Mouse (Mus musculus): ENCODE results near the gene Rftn2. TPM values are rescaled to one million over a fixed set of nuclear protein-coding genes. Genes with fewer than 3 reads are reported as not detected.

Gene Rftn2
- polyA plus RNA-seq, 1 experiment from 2014 or later: 23.1 TPM

- H3K36me3 ChIP-seq: 0 out of 2 replicates have a peak, but pooled peaks cover 3% of the 10 kb centered on the region
- no peaks in the 10 kb centered on the region for H3K9me3 ChIP-seq (replicated peaks)
- WGBS: 81% methylated on average over 8 of the region's 8 CpGs
- H3K4me3 ChIP-seq (replicated peaks): no peak overlapping the region
- no peaks in the 10 kb centered on the region for H3K27me3 ChIP-seq
- no peak overlapping the region for H3K9ac ChIP-seq
- ATAC-seq (ENCODE audit: insufficient number of reproducible peaks, low FRiP score, low TSS enrichment, low read depth): no peak
- H3K4me1 ChIP-seq: peaks cover 15% of the 10 kb centered on the region; the same call in 1 of the 2 replicates
- H3K27ac ChIP-seq (replicated peaks): no peak overlapping the region
- no peak overlapping the region for H3K4me2 ChIP-seq (replicated peaks)
These were observed 15.5 kb downstream of the Rftn2 start for GRCm38 (mm10) chr1:55211081-55211480.

GRCm38 (mm10) chr1:55210202-55210965 lies 16.2 kb downstream of the Rftn2 start:
- Histone ChIP-seq H3K4me2 (replicated peaks) (no peak overlapping the region), H3K36me3 (0 out of 2 replicates have a peak, but pooled peaks cover 3% of the 10 kb centered on the region), H3K4me1 (peaks cover 15% of the 10 kb centered on the region; the same call in 1 of the 2 replicates), H3K4me3 (replicated peaks) (no peak overlapping the region), H3K27ac (replicated peaks) (no peak overlapping the region; the same call in 1 of the 2 replicates), H3K27me3 (no peaks in the 10 kb centered on the region), H3K9me3 (replicated peaks) (no peaks in the 10 kb centered on the region), H3K9ac (no peak overlapping the region)
- 0 out of 2 replicates have a peak, but pooled peaks have one; percentile 43 for ATAC-seq (ENCODE audit: insufficient number of reproducible peaks, low FRiP score, low TSS enrichment, low read depth)
- WGBS: 28% methylated on average over 12 of the region's 12 CpGs

DNA sequence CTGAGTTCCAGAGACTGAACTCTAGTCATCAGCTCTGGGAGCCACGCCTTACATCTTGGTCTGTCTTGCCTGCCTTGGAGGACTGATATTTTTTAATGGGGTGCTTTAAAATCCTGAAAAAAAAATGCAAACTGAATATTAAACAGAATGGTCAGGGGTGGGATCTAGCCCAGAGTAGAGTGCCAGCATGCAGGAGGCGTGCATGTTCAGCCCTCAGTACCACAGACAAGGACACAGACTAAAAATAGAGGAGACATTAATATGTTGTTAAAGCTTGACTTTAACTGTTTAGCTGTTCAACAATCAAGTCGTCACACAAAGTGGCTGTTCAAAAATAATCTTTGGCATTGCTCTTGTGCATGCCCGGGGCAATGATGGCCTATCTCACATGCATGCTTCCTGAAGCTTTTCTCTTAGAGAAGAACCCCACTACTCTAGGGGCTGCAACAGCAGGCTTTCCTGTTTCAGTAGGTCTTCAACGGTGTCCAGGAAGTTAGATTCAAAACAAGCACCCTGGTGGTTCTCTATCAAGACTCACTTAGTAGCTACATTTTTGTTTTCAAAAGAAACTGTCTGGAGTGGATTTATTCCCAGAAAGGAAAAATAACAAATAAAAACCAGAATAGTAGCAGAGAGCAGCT lies 18.0 kb downstream of the Rftn2 start:
- Histone ChIP-seq H3K4me1 (peaks cover 17% of the 10 kb centered on the region; the same call in 1 of the 2 replicates), H3K27ac (replicated peaks) (no peak overlapping the region)
- ATAC-seq (ENCODE audit: insufficient number of reproducible peaks, low FRiP score, low TSS enrichment, low read depth): no peak

GRCm38 (mm10) chr1:55207561-55207960 lies 19.0 kb downstream of the Rftn2 start:
- no peak overlapping the region for H3K27ac ChIP-seq (replicated peaks)
- 92% methylated on average over 6 of the region's 6 CpGs for WGBS
- ATAC-seq (ENCODE audit: insufficient number of reproducible peaks, low FRiP score, low TSS enrichment, low read depth): no peak
- no peaks in the 10 kb centered on the region for H3K9me3 ChIP-seq (replicated peaks)
- peaks cover 18% of the 10 kb centered on the region; the same call in 1 of the 2 replicates for H3K4me1 ChIP-seq
- no peak overlapping the region for H3K4me3 ChIP-seq (replicated peaks)
- H3K27me3 ChIP-seq: no peaks in the 10 kb centered on the region
- H3K4me2 ChIP-seq (replicated peaks): no peak overlapping the region
- no peak overlapping the region for H3K9ac ChIP-seq
- H3K36me3 ChIP-seq: peaks cover 8% of the 10 kb centered on the region; the same call in 1 of the 2 replicates

More for the DNA sequence above, 18.0 kb downstream of the Rftn2 start:
- no peaks in the 10 kb centered on the region for H3K9me3 ChIP-seq (replicated peaks)
- peaks cover 5% of the 10 kb centered on the region; the same call in 1 of the 2 replicates for H3K36me3 ChIP-seq
- no peaks in the 10 kb centered on the region for H3K27me3 ChIP-seq
- no peak overlapping the region for H3K4me2 ChIP-seq (replicated peaks)
- no peak overlapping the region for H3K9ac ChIP-seq
- 68% methylated on average over 5 of the region's 5 CpGs for WGBS
- H3K4me3 ChIP-seq (replicated peaks): no peak overlapping the region

GRCm38 (mm10) chr1:55205808-55206327 lies 20.7 kb downstream of the Rftn2 start:
- H3K4me1 ChIP-seq: peaks cover 27% of the 10 kb centered on the region
- 67% methylated on average over 5 of the region's 5 CpGs for WGBS
- H3K4me3 ChIP-seq (replicated peaks): no peak overlapping the region
- no peak overlapping the region for H3K4me2 ChIP-seq (replicated peaks)
- 0 out of 2 replicates have a peak overlapping the region, but pooled peaks have one; percentile 39 for H3K27ac ChIP-seq (replicated peaks)
- no peak overlapping the region for H3K9ac ChIP-seq
- H3K27me3 ChIP-seq: no peaks in the 10 kb centered on the region
- no peak for ATAC-seq (ENCODE audit: insufficient number of reproducible peaks, low FRiP score, low TSS enrichment, low read depth)
- H3K36me3 ChIP-seq: peaks cover 6% of the 10 kb centered on the region
- H3K9me3 ChIP-seq (replicated peaks): no peaks in the 10 kb centered on the region

- peak; percentile 77 for ATAC-seq (ENCODE audit: insufficient number of reproducible peaks, low FRiP score, low TSS enrichment, low read depth)
- Histone ChIP-seq H3K4me2 (replicated peaks) (peak overlapping the region; percentile 17), H3K27ac (replicated peaks) (peak overlapping the region; percentile 82)
These were observed 24.5 kb downstream of the Rftn2 start for GRCm38 (mm10) chr1:55201850-55202752.

DNA sequence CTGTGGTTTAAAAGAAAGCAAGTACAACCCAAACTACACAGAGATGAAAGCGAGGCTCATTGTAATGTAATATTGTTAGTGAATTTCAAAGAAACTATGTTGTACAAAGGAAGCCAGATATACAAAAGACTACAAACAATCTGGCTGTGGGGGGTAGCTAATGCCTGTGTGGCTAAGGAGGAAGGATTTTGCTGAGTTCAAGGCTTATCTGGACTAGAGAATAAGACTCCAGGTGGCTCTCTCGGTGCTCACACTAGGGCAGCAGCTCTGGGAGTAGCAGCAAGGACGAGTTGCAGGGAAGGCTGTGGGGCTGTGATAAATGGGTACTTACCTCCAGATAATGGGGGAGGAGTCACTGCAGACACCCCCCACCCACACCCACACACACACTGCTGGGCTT lies 27.9 kb downstream of the Rftn2 start:
- peaks cover 29% of the 10 kb centered on the region for H3K4me1 ChIP-seq
- 35% methylated on average over 3 of the region's 3 CpGs for WGBS
- H3K27ac ChIP-seq (replicated peaks): no peak overlapping the region
- ATAC-seq (ENCODE audit: insufficient number of reproducible peaks, low FRiP score, low TSS enrichment, low read depth): no peak
- peaks cover 11% of the 10 kb centered on the region for H3K36me3 ChIP-seq
- H3K4me3 ChIP-seq (replicated peaks): no peak overlapping the region
- no peak overlapping the region for H3K9ac ChIP-seq
- no peaks in the 10 kb centered on the region for H3K27me3 ChIP-seq
- no peak overlapping the region for H3K4me2 ChIP-seq (replicated peaks)
- H3K9me3 ChIP-seq (replicated peaks): no peaks in the 10 kb centered on the region

More at GRCm38 (mm10) chr1:55201850-55202752, 24.5 kb downstream of the Rftn2 start:
- Histone ChIP-seq H3K9me3 (replicated peaks) (no peaks in the 10 kb centered on the region), H3K9ac (no peak overlapping the region; the same call in 1 of the 2 replicates), H3K36me3 (peaks cover 12% of the 10 kb centered on the region), H3K4me1 (peaks cover 21% of the 10 kb centered on the region), H3K4me3 (replicated peaks) (no peak overlapping the region), H3K27me3 (no peaks in the 10 kb centered on the region)
- 29% methylated on average over 18 of the region's 18 CpGs for WGBS

DNA sequence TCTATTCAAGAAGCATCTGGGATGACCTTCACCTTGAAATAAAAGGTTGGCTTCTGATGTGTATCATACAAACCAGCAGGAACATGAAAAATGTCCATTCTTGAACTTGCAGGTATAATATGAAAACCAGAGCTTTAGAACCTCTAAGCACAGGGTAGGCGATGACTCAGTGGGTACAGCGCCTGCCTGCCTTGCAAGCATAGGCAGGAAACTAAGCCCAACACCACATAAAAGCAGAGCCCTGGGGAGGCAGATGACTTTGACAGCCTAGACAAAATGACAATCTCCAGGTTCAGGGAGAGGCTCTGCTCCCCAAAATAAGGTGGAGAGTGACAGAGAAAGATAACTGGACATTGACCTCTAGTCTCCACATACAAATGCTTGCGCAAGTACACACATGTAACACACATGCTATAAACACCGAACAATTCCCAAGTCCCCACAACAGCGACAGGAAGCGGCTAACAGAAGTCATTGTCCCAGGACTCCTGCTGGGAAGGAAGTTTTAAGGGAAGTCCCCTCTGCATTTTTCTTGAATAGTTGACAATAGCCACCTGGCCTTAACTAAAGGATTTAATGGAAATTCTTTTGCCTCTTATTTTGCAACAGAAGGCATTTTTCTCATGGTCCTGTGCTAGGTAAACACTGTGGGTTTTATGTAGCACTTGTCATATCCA lies 30.1 kb downstream of the Rftn2 start:
- H3K27me3 ChIP-seq: no peaks in the 10 kb centered on the region
- peaks cover 34% of the 10 kb centered on the region for H3K4me1 ChIP-seq
- no peak for ATAC-seq (ENCODE audit: insufficient number of reproducible peaks, low FRiP score, low TSS enrichment, low read depth)
- peak overlapping the region; percentile 9; the same call in 1 of the 2 replicates for H3K27ac ChIP-seq (replicated peaks)
- H3K9me3 ChIP-seq (replicated peaks): no peaks in the 10 kb centered on the region
- H3K4me2 ChIP-seq (replicated peaks): no peak overlapping the region
- peaks cover 7% of the 10 kb centered on the region; the same call in 1 of the 2 replicates for H3K36me3 ChIP-seq
- H3K4me3 ChIP-seq (replicated peaks): no peak overlapping the region
- 41% methylated on average over 6 of the region's 6 CpGs for WGBS
- H3K9ac ChIP-seq: no peak overlapping the region

GRCm38 (mm10) chr1:55195021-55195420 lies 31.6 kb downstream of the Rftn2 start:
- Histone ChIP-seq H3K4me2 (replicated peaks) (no peak overlapping the region), H3K4me1 (peaks cover 33% of the 10 kb centered on the region), H3K4me3 (replicated peaks) (no peak overlapping the region), H3K27me3 (no peaks in the 10 kb centered on the region), H3K9me3 (replicated peaks) (no peaks in the 10 kb centered on the region), H3K27ac (replicated peaks) (no peak overlapping the region), H3K36me3 (0 out of 2 replicates have a peak, but pooled peaks cover 5% of the 10 kb centered on the region), H3K9ac (no peak overlapping the region)
- 54% methylated on average over 4 of the region's 4 CpGs for WGBS
- no peak for ATAC-seq (ENCODE audit: insufficient number of reproducible peaks, low FRiP score, low TSS enrichment, low read depth)
